Mouse (Mus musculus): ENCODE data around the gene Ddx10.

DNA sequence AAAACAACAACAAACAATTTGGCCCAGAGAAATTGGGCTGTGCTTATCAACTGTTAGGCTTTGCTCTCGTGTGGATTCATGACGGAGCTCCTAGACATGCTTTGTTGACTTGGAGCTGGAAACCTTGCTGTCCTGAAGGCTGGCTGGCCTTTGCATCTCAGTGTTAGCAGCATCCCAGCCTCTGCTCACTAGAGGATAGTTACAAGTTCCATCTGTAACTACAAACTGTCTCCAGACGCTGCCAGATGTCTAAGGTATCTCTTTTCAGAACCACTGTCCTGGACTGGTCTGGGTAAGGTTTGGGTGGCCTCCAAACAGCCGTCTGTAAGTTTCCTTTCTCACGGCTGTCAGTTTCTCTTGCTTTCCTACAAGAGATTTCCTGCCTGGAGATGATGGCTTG lies 20.2 kb upstream of the Ddx10 start:
- TF ChIP-seq POLR2A (IDR thresholded peaks at IDR 0.05; ENCODE audit: insufficient read depth, low read depth, low read length), result no peak
- no peak for TF ChIP-seq CTCF (IDR thresholded peaks at IDR 0.05; ENCODE audit: insufficient read depth, low read depth, low read length)
